Mouse (Mus musculus): ENCODE data around the gene Selenow.
"Not testable (repeated sequence)": the region's sequence is repeated elsewhere in the genome, so short reads cannot be mapped to it uniquely, and the experiment has no call there.

DNA sequence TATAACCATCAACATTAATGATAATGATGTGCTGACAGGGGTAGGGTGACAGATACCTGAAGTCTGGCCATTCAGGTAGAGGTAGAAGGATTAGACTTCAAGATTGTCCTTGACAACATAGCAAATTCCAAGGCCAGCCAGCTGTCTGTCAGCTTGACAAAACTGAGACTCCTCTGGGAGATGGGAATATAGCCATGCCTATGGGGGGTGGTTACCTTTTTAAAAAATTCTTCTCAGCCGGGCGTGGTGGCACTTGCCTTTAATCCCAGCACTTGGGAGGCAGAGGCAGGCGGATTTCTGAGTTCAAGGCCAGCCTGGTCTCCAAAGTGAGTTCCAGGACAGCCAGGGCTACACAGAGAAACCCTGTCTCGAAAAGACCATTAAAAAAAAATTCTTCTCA lies 6.5 kb downstream of the Selenow start:
- not testable (repeated sequence) for TF ChIP-seq CTCF (IDR thresholded peaks at IDR 0.05; ENCODE audit: borderline replicate concordance, insufficient read depth, low read length); POLR2A (IDR thresholded peaks at IDR 0.05; ENCODE audit: low read depth, low read length)

Data from embryonic fibroblast, embryonic 13.5 days (primary cell).